Mouse (Mus musculus): ENCODE data around the gene Crhr1. TPM values are rescaled to one million over a fixed set of nuclear protein-coding genes. Genes with fewer than 3 reads are reported as not detected.

The Crhr1 gene
- polyA plus RNA-seq (2012; rRNA removed): 0.17 TPM in 1 of 2 replicates, not detected in the other

DNA sequence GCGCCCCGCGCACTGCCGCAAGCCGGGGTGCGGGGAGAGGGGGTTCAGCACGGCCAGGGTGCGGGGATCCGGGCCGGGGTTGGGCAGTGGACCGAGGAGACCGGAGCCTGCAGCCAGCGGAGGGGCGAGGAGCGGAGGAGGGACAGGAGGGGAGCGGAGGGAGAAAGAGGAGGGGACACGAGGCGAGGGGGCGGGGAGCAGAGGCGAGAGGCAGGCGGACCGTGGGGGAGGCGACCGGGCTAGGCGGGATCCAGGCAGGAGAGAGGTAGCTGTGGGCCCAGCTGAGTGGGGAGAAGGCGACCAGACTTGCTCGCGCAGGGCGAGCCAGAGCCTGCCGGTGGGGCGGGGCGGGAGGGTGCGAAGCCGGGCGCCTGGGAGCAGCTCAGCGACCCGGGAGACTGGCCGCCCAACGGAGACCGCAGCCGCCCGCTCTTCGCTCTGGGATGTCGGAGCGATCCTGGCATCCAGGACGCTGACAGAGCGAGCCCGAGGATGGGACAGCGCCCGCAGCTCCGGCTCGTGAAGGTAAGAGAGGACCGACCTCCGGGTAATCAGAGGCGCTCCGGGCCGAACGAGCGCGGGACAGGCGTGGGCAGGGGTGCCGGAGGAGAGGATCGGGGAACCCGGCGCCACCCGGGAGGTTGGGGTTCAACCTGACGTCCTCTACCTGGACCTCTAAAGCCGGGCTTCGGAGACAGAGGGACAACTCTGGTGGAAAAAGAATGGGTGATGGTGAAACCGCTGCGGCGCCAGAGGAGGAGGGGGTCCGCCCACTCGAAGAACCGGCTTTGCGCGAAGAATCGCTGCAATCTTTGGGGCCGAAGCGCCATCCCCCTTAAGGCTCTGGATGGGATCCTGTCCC is at the start of gene Crhr1:
Crhr1 (plus strand) TSS at position 276 of the 862 bp plus-strand sequence.

DNA sequence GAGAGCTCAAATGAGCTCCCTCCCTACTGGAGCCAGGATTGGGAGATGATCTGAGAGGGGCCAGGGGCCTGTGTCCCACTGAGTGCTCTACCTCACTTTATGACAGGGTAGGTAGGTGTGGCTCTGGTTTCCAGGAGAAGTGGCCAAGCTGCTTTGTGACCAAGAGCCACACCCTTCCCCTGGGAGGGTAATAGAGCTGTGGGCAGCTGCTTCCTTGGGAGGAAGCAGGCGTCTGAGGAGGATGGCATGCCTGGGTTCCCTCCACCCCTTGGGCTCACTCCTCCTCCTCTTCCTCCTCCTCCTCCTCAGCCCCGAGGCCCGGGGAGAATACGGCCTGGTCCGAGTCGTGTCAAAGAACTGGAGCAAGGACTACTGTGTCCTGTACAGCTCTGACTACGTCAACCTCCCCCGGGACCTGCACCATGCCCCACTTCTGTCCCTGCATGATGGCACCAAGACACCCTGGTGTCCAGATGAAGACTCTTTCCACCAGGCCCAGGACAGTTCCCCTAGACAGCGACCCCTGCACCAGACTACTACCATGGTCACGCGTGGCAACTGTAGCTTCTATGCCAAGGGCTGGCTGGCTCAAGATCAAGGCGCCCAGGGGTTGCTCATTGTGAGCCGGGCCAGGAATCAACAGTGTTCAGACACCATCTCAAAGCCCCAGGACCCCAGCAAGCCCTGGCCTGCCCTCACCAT is 53.6 kb downstream of the Crhr1 start, which contains the start of gene Sppl2c:
Sppl2c (plus strand) TSS at position 193 of the 702 bp plus-strand sequence.

Other genes with a start within 250 kb of the Crhr1 start
- gene Nsf, start 178.8 kb upstream of the Crhr1 start, polyA plus RNA-seq (2012; rRNA removed): 25.6 and 31.5 TPM in 2 replicates
- gene Arf2, start 166.1 kb upstream of the Crhr1 start, polyA plus RNA-seq (2012; rRNA removed): 4.6 and 5.0 TPM in 2 replicates
- not detected in 2 replicates for gene Sppl2c, start 53.5 kb downstream of the Crhr1 start, polyA plus RNA-seq (2012; rRNA removed)
- gene Mapt, start 98.5 kb downstream of the Crhr1 start, polyA plus RNA-seq (2012; rRNA removed): 3.4 and 4.7 TPM in 2 replicates